Mouse (Mus musculus) heart, adult 2 months (tissue): Measurements from ENCODE around the gene Gm19345. TPM values are rescaled to one million over a fixed set of nuclear protein-coding genes. Genes with fewer than 3 reads are reported as not detected.

Experiments used
- DNase-seq, 2 experiments: peaks; one replicate each; pipeline ENCODE4 v3.0.0; 2021
- H3K27ac ChIP-seq: fragments of 200-600 bp; 2 replicates; pipeline ENCODE4 v1.8.1; 2022
- H3K27me3 ChIP-seq: fragments of 200-500 bp; 2 replicates; pipeline ENCODE4 v1.6.1; 2012; ENCODE audit warnings: mild to moderate bottlenecking, low read length, inconsistent platforms, mixed read lengths; ENCODE audit not compliant: control insufficient read depth, insufficient read depth
- H3K36me3 ChIP-seq: fragments of 200-500 bp; 2 replicates; pipeline ENCODE4 v1.6.1; 2012; ENCODE audit warnings: low read length, inconsistent platforms; ENCODE audit not compliant: control insufficient read depth, insufficient read depth
- H3K4me1 ChIP-seq: fragments of 200-500 bp; 2 replicates; pipeline ENCODE4 v1.6.1; 2011; ENCODE audit warnings: low read length; ENCODE audit not compliant: control insufficient read depth, insufficient read depth
- H3K4me3 ChIP-seq: fragments of 200-600 bp; 2 replicates; pipeline ENCODE4 v1.8.1; 2022
- H3K79me2 ChIP-seq: fragments of 200-500 bp; replicated peaks from 2 replicates; pipeline ENCODE4 v1.6.1; 2012; ENCODE audit warnings: mild to moderate bottlenecking, inconsistent platforms, low read length, moderate library complexity, mixed read lengths; ENCODE audit not compliant: control insufficient read depth, insufficient read depth
- H3K9ac ChIP-seq: fragments of 200-500 bp; 2 replicates; pipeline ENCODE4 v1.6.1; 2012; ENCODE audit warnings: low read depth, mild to moderate bottlenecking, control low read depth, inconsistent platforms, low read length, mixed read lengths
- CTCF ChIP-seq: fragments of 200-600 bp; IDR thresholded peaks from 2 replicates; pipeline ENCODE4 v1.8.1; 2022; ENCODE audit warnings: antibody characterized with exemption, mild to moderate bottlenecking, moderate library complexity
- EP300 ChIP-seq: fragments of 200-500 bp; IDR thresholded peaks from 2 replicates; pipeline ENCODE4 v1.6.1; 2011; ENCODE audit warnings: low read depth, low read length, control low read depth; ENCODE audit not compliant: insufficient read depth
- POLR2A ChIP-seq: fragments of 200-500 bp; IDR thresholded peaks from 2 replicates; pipeline ENCODE4 v1.6.1; 2011; ENCODE audit warnings: mild to moderate bottlenecking, low read depth, low read length, control low read depth; ENCODE audit not compliant: insufficient read depth
- WGBS: fragments of 180-500 bp; shearing (Covaris S2); methylation state at CpG from one replicate; pipeline ENCODE4 v1.1.7; 2018; 5-methylcytosine and 5-hydroxymethylcytosine counted together
- intact Hi-C: fragments of 180-260 bp; cut with DNase I; formaldehyde crosslinking; loops from one replicate; pipeline ENCODE4 v1.15.1; 2025
- polyA plus RNA-seq: library from polyadenylated mRNA; depleted of rRNA; stranded (reverse); fragments of >200 nt; gene quantifications from 2 replicates; pipeline ENCODE4 v1.2.3, GENCODE M21; 2012
- total RNA-seq, 2 experiments: library from RNA; stranded (reverse); gene quantifications; 2 replicates each; pipeline ENCODE4 v1.2.3; 2021

The Gm19345 gene
- total and polyA plus RNA-seq, 3 experiments, result not detected

DNA sequence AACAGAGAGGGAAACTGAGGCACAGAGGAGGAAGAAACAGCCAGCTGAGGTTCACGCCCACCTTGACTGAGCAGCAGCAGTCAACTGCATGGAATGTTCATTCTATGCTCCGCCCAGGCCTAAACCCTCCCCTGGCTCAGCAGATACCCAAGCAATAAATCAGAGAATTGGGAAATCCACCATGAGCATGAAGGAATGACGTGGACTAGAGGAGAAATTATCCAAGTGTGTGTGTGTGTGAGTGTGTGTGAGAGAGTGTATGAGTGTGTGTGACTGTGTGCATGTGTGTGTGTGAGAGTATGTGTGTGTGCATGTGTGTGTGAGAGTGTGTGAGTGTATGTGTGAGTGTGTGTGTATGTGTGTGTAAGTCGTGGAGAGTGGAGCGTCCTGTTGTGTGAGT, 33.4 kb upstream of the Gm19345 start:
- Histone ChIP-seq H3K36me3 (no peaks in the 10 kb centered on the region), H3K27ac (no peak overlapping the region), H3K27me3 (no peaks in the 10 kb centered on the region), H3K4me1 (peaks cover 12% of the 10 kb centered on the region), H3K9ac (no peak overlapping the region), H3K4me3 (no peak overlapping the region), H3K79me2 (no peaks in the 10 kb centered on the region)
- DNase-seq, result no peak
- 91% methylated on average over 5 of the region's 5 CpGs for WGBS
- intact Hi-C loops, result no loop called here
- TF ChIP-seq CTCF (no peak), POLR2A (no peak), EP300 (no peak)

GRCm38 (mm10) chr7:19818875-19819274, 32.9 kb upstream of the Gm19345 start:
- no peaks in the 10 kb centered on the region for H3K36me3 ChIP-seq
- intact Hi-C loops, result no loop called here

DNA sequence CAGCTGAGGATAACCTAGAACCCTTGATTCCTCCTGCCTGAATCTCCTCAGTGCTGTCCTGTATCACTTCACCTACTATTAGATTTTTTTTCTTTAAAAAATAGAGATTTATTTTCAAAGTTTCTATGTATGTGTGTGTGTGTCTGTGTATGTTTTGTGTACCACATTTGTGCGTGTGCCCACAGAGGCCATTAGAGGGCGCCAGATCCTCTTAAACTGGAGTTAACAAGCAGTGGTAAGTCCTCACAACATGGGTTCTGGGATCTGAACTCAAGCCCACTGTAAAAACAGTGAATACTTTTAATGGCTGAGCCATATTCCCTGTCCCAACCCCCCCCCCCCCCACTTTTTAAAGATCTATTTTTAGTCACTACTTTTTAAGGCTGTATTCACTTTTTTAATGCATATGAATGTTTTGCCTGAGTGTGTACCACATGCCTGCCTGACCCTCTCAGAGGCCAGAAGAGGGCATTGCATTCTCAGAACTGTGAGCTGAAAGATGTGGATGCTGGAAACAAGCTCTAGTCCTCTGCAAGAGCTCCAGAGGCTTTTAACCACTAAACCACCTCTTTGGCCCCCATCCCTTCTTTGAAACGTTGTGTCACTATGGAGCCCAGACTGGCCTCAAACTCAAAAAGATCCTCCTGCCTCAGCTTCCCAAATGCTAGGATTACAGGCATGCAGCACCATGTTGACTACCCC, 31.3 kb upstream of the Gm19345 start:
- TF ChIP-seq EP300 (no peak), POLR2A (no peak), CTCF (peak; percentile 42)
- 79% methylated on average over 3 of the region's 3 CpGs for WGBS
- no peak for DNase-seq

More at GRCm38 (mm10) chr7:19818875-19819274, 32.9 kb upstream of the Gm19345 start:
- TF ChIP-seq EP300 (no peak), CTCF (no peak), POLR2A (no peak)
- no peak overlapping the region for H3K9ac ChIP-seq
- H3K4me3 ChIP-seq, result no peak overlapping the region
- WGBS, result 92% methylated on average over 7 of the region's 7 CpGs
- no peak for DNase-seq
- H3K79me2 ChIP-seq, result no peaks in the 10 kb centered on the region
- peaks cover 17% of the 10 kb centered on the region for H3K4me1 ChIP-seq
- no peaks in the 10 kb centered on the region for H3K27me3 ChIP-seq
- H3K27ac ChIP-seq, result no peak overlapping the region

GRCm38 (mm10) chr7:19821633-19822032, 30.2 kb upstream of the Gm19345 start:
- Histone ChIP-seq H3K36me3 (no peaks in the 10 kb centered on the region), H3K27ac (peak overlapping the region; percentile 76), H3K79me2 (no peaks in the 10 kb centered on the region), H3K27me3 (no peaks in the 10 kb centered on the region), H3K4me3 (peak overlapping the region; percentile 67; the same call in 1 of the 2 replicates), H3K4me1 (peaks cover 20% of the 10 kb centered on the region), H3K9ac (peak overlapping the region; percentile 99)
- TF ChIP-seq POLR2A, result no peak
- 91% methylated on average over 7 of the region's 7 CpGs for WGBS
- intact Hi-C loops, result no loop called here
- no peak for DNase-seq

More for the DNA sequence above, 31.3 kb upstream of the Gm19345 start:
- H3K36me3 ChIP-seq, result no peaks in the 10 kb centered on the region
- no peak overlapping the region for H3K4me3 ChIP-seq
- no peaks in the 10 kb centered on the region for H3K27me3 ChIP-seq
- H3K27ac ChIP-seq, result no peak overlapping the region
- no peaks in the 10 kb centered on the region for H3K79me2 ChIP-seq
- H3K9ac ChIP-seq, result no peak overlapping the region
- intact Hi-C loops, result no loop called here
- peaks cover 23% of the 10 kb centered on the region for H3K4me1 ChIP-seq

DNA sequence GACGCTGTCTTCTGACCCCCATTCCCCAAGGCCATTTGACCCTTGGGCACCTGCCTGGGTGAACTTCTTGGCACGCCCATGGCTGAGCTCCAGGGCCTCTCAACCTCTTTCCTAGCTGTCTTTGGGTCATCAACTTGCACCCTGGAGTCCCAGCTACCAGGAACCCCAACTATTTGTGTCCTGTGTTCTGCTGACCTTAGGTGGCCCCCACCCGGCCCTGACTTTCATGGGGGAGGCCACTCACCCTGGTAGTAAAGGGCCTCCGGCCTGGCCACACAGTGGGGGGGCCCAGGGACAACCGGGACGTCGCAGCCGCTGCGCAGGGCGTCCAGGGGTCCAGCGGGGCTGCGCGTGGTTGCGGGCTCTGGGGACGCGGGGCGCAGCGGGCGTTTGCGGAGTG, 29.6 kb upstream of the Gm19345 start:
- Histone ChIP-seq H3K9ac (peak overlapping the region; percentile 99), H3K27ac (peak overlapping the region; percentile 76), H3K27me3 (no peaks in the 10 kb centered on the region), H3K36me3 (no peaks in the 10 kb centered on the region), H3K4me3 (peak overlapping the region; percentile 67), H3K4me1 (peaks cover 17% of the 10 kb centered on the region), H3K79me2 (no peaks in the 10 kb centered on the region)
- intact Hi-C loops, result no loop called here
- DNase-seq, result no peak
- no peak for TF ChIP-seq CTCF
- TF ChIP-seq EP300, result no peak
- no peak for TF ChIP-seq POLR2A
- 14% methylated on average over 20 of the region's 20 CpGs for WGBS

DNA sequence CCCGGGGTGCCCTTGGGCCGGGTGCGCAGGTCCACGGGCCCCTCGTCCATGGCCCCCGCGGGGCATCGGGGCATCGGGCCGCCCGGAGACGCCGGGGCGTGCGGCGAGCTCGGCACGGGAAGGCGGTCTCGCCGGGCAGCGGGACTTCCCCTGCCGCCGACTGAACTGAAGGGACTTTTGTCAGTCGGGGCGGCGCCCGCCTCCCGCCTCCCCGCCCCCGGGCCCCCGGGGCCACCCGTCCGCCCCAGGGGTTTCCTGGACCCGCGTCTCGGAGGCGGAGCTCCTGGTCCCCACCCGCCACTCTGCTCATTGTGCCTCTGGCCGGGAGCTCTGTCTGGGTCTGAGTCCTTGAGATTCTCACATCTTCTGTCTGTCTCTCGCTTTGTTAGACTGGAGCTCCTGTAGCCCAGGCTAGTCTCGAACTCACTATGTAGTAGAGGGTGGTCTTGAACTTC, 29.2 kb upstream of the Gm19345 start, which contains the start of gene Bcl3:
Gene Bcl3, minus strand, starts transcription at position 167 of the 455 bp plus-strand sequence.
- Histone ChIP-seq H3K27me3 (no peaks in the 10 kb centered on the region), H3K4me1 (peaks cover 17% of the 10 kb centered on the region), H3K36me3 (no peaks in the 10 kb centered on the region), H3K27ac (peak within 1 kb of the TSS; percentile 76), H3K9ac (peak within 1 kb of the TSS; percentile 99), H3K4me3 (peak within 1 kb of the TSS; percentile 67), H3K79me2 (no peaks in the 10 kb centered on the region)
- peak; percentile 87 to 91 for DNase-seq
- intact Hi-C loops, result no loop called here
- TF ChIP-seq CTCF (no peak), EP300 (no peak), POLR2A (peak; percentile 65)
- WGBS, result 2% methylated on average over 39 of the region's 42 CpGs
